Mouse (Mus musculus) cerebellum, postnatal 10 days (tissue): ENCODE data around the gene Gphb5.
A peak's percentile ranks its signal among the peaks of the same experiment; 100 is the strongest.

ENCODE experiments used
- DNase-seq, 2 experiments: peaks; one replicate each; pipeline ENCODE4 v3.0.0; 2021; ENCODE audit warnings: mixed read lengths in 2 of 2

Gene Gphb5

GRCm38 (mm10) chr12:75391526-75391925 is 25.1 kb downstream of the Gphb5 start:
- DNase-seq: no peak

GRCm38 (mm10) chr12:75389308-75390135 is 27.1 kb downstream of the Gphb5 start:
- peak; percentile 63 to 73 for DNase-seq

GRCm38 (mm10) chr12:75388521-75388920 is 28.1 kb downstream of the Gphb5 start:
- no peak for DNase-seq

DNA sequence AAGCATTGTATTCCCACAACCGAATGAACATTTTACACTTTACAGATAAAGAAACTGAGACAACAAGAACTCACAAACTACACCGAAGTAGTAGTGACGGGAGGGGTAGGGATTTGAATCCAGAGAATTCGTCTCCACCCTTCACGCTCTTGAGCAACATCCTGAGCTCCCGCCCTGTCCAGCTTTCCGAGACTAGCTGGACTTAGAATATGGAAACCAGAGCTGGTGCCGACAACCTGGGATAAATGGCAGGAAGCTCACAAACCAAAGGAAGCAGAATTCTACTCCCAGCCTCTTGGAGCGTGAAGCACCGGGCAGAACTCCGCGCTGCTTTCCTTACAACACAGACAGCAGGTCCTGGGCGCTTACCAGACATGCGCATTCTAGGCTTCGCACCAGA is 28.7 kb downstream of the Gphb5 start:
- DNase-seq: no peak

GRCm38 (mm10) chr12:75387156-75387555 is 29.4 kb downstream of the Gphb5 start:
- DNase-seq: no peak

DNA sequence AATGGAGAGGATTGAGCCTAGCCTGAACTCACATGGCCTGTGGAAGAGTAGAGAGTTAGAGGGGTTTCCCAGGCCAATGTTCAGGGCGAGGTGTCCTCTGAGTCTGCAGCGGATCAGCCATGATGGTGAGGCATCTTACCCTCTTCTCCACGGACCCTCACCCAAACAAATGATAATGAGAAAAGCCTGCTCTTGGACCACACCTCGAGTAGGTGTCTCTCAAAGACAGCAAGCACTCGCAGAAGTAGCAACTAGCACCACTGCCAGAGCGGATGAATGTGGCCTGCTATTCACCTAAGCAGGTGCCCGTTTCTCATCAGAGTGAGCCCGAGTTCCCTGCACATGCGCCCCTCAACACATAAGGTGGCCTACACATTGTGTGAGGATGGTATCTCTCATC is 29.9 kb downstream of the Gphb5 start:
- DNase-seq: no peak

DNA sequence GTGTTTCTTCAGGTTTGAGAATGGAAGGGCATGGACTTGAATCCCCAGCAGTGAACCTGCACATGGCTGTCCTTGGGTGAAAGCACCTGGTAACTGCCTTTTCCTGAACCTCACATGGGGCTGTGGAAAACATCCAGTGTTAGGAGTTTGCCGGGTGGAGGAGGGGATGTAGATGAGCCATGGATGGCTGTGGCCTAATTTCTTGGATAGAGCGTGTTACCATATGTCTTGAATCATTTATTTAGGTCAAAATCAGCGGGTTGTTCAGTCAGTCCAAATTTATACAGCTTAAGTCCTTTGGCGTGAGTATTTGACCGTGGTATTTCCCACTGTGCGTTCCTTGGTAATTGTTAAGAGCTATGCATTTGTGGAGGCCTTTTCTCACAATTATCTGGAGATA is 40.5 kb downstream of the Gphb5 start:
- peak; percentile 68 to 80 for DNase-seq

DNA sequence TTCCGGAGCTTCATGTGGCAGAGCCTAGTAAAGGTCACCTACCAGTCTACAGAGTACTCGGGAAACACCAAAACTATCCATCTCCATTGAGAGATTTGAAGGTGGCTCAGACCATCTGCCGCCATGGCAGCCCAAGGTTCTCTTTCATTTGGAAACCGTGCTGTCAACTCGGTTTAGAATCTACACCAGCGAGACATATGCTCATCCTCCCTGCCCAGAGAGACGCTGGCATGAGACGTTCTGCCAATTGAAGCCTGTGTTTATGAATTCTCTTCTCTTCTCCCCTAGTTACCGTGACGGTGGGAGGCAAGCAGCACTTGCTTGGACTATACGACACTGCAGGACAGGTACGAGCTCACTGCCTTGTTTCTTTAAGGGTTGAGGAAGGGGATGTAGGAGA is 41.5 kb downstream of the Gphb5 start:
- DNase-seq: peak; percentile 83 to 86

DNA sequence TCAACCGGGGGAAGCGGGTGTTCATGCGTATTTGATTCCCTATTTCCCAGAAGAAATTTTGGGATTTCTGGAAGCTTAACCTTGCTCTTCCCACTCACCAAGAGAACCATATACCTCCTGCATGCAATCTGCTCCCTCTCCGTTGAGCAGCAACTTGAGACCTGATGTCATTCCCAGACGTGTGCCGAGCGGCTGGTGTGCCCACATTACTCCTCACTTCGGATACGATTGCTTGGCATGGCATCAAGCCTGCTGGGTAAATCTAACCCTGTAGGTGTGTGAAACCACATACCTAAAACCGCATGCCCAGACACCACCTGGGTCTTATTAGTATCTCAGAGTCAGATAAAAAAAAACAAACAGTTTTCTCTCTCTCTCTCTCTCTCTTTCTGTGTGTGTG is 42.1 kb downstream of the Gphb5 start:
- DNase-seq: peak; percentile 64 to 74

DNA sequence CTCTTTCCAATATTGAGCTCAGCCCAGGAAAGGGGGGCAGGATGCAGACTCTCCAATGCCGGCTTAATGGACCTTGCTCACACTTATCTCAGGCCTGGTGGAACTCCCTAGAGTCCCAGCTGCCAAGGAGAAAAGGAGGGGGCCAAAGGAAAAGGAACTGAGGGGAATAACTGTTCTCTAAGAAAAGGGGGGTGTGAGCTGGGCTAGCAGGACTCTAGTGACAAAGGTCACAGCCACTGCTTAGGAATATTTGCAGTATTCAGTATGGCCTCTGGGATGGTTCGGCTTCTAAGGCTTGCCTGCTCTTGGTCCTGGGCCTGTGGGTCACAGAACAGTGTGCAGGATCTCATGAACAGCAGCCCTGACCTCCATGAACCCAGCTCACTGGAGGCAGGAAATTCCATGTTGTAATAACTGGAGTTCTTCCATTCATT is 47.1 kb downstream of the Gphb5 start:
- DNase-seq: no peak

GRCm38 (mm10) chr12:75368527-75368926 is 48.1 kb downstream of the Gphb5 start:
- DNase-seq: peak; percentile 78 to 88

DNA sequence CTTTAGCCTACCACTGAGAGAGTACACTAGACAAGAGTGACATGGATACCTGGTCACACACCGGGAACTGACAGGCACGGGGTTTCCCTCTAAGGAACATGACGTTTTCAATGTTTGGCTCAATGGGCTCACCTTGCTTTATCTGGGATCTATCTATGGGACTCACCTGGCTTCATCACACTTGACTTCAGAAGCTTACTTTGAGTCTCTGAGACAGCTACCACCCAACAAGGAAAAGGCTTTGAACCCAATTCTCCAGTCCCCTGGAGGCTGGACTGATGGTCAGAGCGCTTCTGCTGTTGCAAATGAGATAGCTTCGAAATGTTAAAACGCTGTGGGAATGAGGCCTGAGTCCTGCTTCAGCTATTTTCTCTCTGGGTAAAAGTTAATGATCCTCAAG is 49.2 kb downstream of the Gphb5 start:
- DNase-seq: no peak

DNA sequence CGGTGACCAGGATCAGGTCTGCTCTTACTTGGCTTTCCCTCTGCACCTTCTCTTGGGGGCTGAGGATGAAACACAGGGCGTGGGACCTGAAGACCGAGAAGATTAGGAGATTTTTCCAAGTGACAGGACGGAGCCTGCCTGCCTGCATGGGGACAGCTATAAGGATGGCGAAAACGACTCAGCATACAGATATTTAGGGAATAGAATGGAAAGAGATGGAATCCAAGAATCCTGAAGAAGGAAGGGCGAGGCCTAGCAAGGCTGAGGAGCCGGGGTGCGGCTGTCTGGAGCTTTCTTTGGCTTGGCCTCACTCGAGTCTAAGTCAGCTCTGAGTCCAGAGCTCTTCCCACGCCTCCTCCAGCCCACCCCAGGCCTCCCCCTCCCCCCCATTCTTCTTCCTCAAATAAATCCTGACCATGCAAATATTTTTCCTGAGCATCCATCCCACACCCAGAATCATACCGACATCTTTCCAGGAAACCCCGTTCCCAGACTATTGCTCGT is 50.9 kb downstream of the Gphb5 start:
- DNase-seq: no peak

- no peak for DNase-seq
Observed at GRCm38 (mm10) chr12:75364416-75364815, 52.2 kb downstream of the Gphb5 start.

DNA sequence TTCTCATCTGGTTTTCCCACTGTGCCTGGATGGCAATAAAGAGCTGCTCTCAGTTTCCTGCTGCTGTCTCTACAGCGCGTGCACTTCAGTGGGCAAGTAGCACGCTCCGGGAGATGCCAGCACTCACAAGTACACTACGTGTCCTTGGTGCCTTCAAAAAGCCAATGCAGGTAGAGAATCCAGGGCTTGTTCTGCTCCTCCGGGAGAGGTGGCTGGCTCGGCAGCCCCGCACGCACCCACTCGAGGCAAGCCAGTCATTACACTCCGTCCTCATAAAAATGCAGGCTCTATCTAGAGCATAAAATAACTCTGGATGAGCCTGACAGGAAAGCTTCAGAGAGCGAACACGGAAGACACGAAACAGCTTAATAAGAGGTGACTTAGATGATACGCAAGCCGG is 54.1 kb downstream of the Gphb5 start:
- DNase-seq: no peak
